Mouse (Mus musculus) midbrain, postnatal 0 days (tissue): ENCODE results near the gene Xylt2. TPM values are rescaled to one million over a fixed set of nuclear protein-coding genes. Genes with fewer than 3 reads are reported as not detected.

Source experiments
- ATAC-seq: fragments of 200-750 bp; cut with Nextera tagmentation; 2 replicates; pipeline ENCODE4 v1.8.0; 2017; ENCODE audit warnings: moderate number of reproducible peaks, mild to moderate bottlenecking, moderate TSS enrichment, moderate library complexity; ENCODE audit not compliant: low FRiP score
- DNase-seq: peaks from one replicate; pipeline ENCODE4 v3.0.0-alpha.2; 2015; ENCODE audit warnings: low spot score
- H3K27ac ChIP-seq: fragments of 300-500 bp; sonication (generic); 2 replicates; pipeline ENCODE4 v1.5.1; 2014; ENCODE audit warnings: low read depth, mild to moderate bottlenecking, low read length, mixed read lengths
- H3K27me3 ChIP-seq: fragments of 300-500 bp; sonication (generic); 2 replicates; pipeline ENCODE4 v1.6.1; 2014; ENCODE audit warnings: low read length, control low read depth, mixed read lengths; ENCODE audit not compliant: insufficient read depth
- H3K36me3 ChIP-seq: fragments of 300-500 bp; sonication (generic); 2 replicates; pipeline ENCODE4 v1.6.1; 2014; ENCODE audit warnings: low read length, control low read depth, mixed read lengths; ENCODE audit not compliant: insufficient read depth
- H3K4me1 ChIP-seq: fragments of 300-500 bp; sonication (generic); 2 replicates; pipeline ENCODE4 v1.6.1; 2014; ENCODE audit warnings: mild to moderate bottlenecking, control low read depth, antibody characterized with exemption, low read length, mixed read lengths; ENCODE audit not compliant: insufficient read depth
- H3K4me2 ChIP-seq: fragments of 300-500 bp; sonication (generic); 2 replicates; pipeline ENCODE4 v1.6.1; 2014; ENCODE audit warnings: low read depth, mild to moderate bottlenecking, low read length, mixed read lengths; ENCODE audit not compliant: poor library complexity, severe bottlenecking
- H3K4me3 ChIP-seq: fragments of 300-500 bp; sonication (generic); 2 replicates; pipeline ENCODE4 v1.5.1; 2014; ENCODE audit warnings: low read depth, mild to moderate bottlenecking, low read length, moderate library complexity
- H3K9ac ChIP-seq: fragments of 300-500 bp; sonication (generic); replicated peaks from 2 replicates; pipeline ENCODE4 v1.6.1; 2014; ENCODE audit warnings: mild to moderate bottlenecking, low read length, moderate library complexity, mixed read lengths; ENCODE audit not compliant: poor library complexity, severe bottlenecking
- H3K9me3 ChIP-seq: fragments of 300-500 bp; sonication (generic); 2 replicates; pipeline ENCODE4 v1.6.1; 2016; ENCODE audit warnings: low read length, control low read depth
- CTCF ChIP-seq: IDR thresholded peaks from 2 replicates; pipeline ENCODE4 v1.5.1; 2016; ENCODE audit warnings: antibody characterized with exemption, mild to moderate bottlenecking
- WGBS: fragments of 180-500 bp; shearing (Covaris S2); extraction: QIAGEN DNeasy Blood & Tissue Kit; methylation state at CpG from one replicate; pipeline ENCODE4 v1.1.7; 2014; 5-methylcytosine and 5-hydroxymethylcytosine counted together
- polyA plus RNA-seq: library from polyadenylated mRNA; unstranded; fragments of >200 nt; fragmentation: Nextera tagmentation; extraction: Ambion mirVana; gene quantifications from 2 replicates; pipeline ENCODE4 v1.2.1, GENCODE M21; 2015
- total RNA-seq: library from RNA; depleted of rRNA; stranded (reverse); fragments of >200 nt; gene quantifications from 2 replicates; pipeline ENCODE4 v1.2.3, GENCODE M21; 2014

Xylt2 gene
- total and polyA plus RNA-seq, 2 experiments from 2014 or later: 10.2 to 45.8 TPM

- Histone ChIP-seq H3K4me3 (no peak overlapping the region), H3K27me3 (no peaks in the 10 kb centered on the region), H3K9me3 (no peaks in the 10 kb centered on the region), H3K4me2 (no peak overlapping the region), H3K36me3 (no peaks in the 10 kb centered on the region), H3K4me1 (no peaks in the 10 kb centered on the region; the same call in 1 of the 2 replicates), H3K27ac (no peak overlapping the region), H3K9ac (no peak overlapping the region)
- no peak for TF ChIP-seq CTCF
- DNase-seq: peak; percentile 19
- no peak for ATAC-seq
- 58% methylated on average over 11 of the region's 11 CpGs for WGBS
Measured at GRCm38 (mm10) chr11:94713246-94713860, 36.0 kb upstream of the Xylt2 start.

DNA sequence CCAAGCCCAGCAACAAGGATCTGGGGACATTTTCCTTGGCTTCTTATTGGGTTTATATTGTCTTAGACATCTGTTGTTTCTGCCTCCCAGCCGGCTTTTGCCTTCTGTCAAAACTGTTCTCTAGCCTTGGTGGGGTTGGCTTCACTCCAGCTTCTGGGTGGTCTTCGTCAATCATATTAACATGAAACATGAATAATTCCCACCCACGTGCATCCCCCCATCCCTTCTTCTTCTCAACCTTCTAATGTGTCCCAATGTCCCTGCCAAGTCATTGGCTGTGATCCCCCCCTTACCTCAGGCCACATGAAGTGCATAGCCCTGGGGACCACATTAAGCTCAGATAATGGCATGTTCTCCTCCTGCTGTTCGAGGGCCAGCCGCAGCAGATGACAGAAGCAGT is 27.2 kb upstream of the Xylt2 start, which contains the start of gene Gm11541:
TSS of gene Gm11541 (minus strand) at position 28 of the 400 bp plus-strand sequence.
- Histone ChIP-seq H3K27ac (no peak within 1 kb of the TSS), H3K4me3 (no peak within 1 kb of the TSS), H3K36me3 (no peaks in the 10 kb centered on the region), H3K4me2 (no peak within 1 kb of the TSS), H3K4me1 (no peaks in the 10 kb centered on the region), H3K9ac (no peak within 1 kb of the TSS), H3K9me3 (no peaks in the 10 kb centered on the region), H3K27me3 (no peaks in the 10 kb centered on the region)
- no peak for TF ChIP-seq CTCF
- ATAC-seq (no peak), DNase-seq (peak; percentile 77)
- 55% methylated on average over 5 of the region's 5 CpGs for WGBS

DNA sequence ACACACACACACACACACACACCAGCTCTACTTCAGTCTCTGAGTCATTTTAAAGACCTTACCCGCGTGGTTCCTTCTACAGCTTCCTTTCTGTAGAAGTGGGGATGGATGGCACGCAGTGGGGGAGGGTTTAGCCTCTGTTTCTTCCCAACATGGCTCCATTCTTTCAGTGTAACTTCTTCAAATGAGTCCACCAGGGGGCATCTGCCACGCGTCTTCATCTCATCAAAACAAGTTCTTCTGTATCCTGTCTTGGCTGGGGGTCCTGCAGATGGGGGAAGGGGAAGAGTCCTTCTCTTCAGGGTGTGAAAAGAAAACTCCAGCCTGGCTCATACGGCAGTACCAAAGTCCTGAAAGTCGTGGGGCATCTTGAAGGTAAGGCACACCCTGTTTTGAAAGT is 26.7 kb upstream of the Xylt2 start:
- WGBS: 30% methylated on average over 7 of the region's 7 CpGs
- Histone ChIP-seq H3K4me2 (no peak overlapping the region), H3K9me3 (no peaks in the 10 kb centered on the region), H3K36me3 (no peaks in the 10 kb centered on the region), H3K9ac (no peak overlapping the region), H3K4me3 (no peak overlapping the region), H3K27ac (no peak overlapping the region), H3K27me3 (no peaks in the 10 kb centered on the region), H3K4me1 (no peaks in the 10 kb centered on the region)
- TF ChIP-seq CTCF: no peak; the same call in 1 of the 2 replicates
- DNase-seq: peak; percentile 67
- ATAC-seq: no peak

- Histone ChIP-seq H3K9me3 (no peaks in the 10 kb centered on the region), H3K9ac (no peak overlapping the region), H3K27me3 (no peaks in the 10 kb centered on the region), H3K27ac (no peak overlapping the region), H3K36me3 (no peaks in the 10 kb centered on the region), H3K4me3 (no peak overlapping the region), H3K4me1 (no peaks in the 10 kb centered on the region), H3K4me2 (no peak overlapping the region)
- 69% methylated on average over 3 of the region's 3 CpGs for WGBS
- no peak for TF ChIP-seq CTCF
- ATAC-seq (no peak), DNase-seq (no peak)
Measured at GRCm38 (mm10) chr11:94702216-94702610, 24.9 kb upstream of the Xylt2 start.

- H3K36me3 ChIP-seq: no peaks in the 10 kb centered on the region
- H3K27me3 ChIP-seq: no peaks in the 10 kb centered on the region
- peak; percentile 15 for DNase-seq
- 68% methylated on average over 27 of the region's 27 CpGs for WGBS
- no peak for ATAC-seq
- no peaks in the 10 kb centered on the region for H3K9me3 ChIP-seq
- no peak overlapping the region for H3K27ac ChIP-seq
- no peak overlapping the region for H3K9ac ChIP-seq
- TF ChIP-seq CTCF: no peak
- H3K4me1 ChIP-seq: no peaks in the 10 kb centered on the region
- H3K4me3 ChIP-seq: no peak overlapping the region
- no peak overlapping the region for H3K4me2 ChIP-seq
Measured at GRCm38 (mm10) chr11:94701401-94702215, 24.3 kb upstream of the Xylt2 start.

DNA sequence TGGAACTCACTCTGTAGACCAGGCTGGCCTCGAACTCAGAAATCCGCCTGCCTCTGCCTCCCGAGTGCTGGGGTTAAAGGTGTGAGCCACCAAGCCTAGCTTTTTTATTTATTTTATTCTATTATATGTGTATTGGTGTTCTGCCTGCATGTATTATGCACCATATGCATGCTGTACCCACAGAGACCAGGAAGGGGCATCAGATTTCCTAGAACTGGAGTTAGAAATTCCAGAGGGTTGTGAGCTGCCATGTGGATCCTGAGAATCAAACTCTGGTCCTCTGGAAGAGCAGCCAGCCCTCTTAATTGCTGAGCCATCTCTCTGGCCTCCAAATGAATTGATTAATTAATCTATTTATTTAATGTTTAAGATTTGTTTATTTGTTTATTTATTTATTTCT is 22.1 kb upstream of the Xylt2 start:
- no peaks in the 10 kb centered on the region for H3K27me3 ChIP-seq
- H3K36me3 ChIP-seq: no peaks in the 10 kb centered on the region
- no peaks in the 10 kb centered on the region for H3K9me3 ChIP-seq
- H3K9ac ChIP-seq: no peak overlapping the region
- DNase-seq (no peak), ATAC-seq (no peak)
- H3K4me2 ChIP-seq: no peak overlapping the region
- H3K4me3 ChIP-seq: no peak overlapping the region
- WGBS: 100% methylated on average over 2 of the region's 3 CpGs
- TF ChIP-seq CTCF: no peak
- H3K27ac ChIP-seq: no peak overlapping the region
- H3K4me1 ChIP-seq: no peaks in the 10 kb centered on the region
